Mouse (Mus musculus): ENCODE measurements around the gene Ccm2l. TPM values are rescaled to one million over a fixed set of nuclear protein-coding genes. Genes with fewer than 3 reads are reported as not detected.

Gene Ccm2l
- total RNA-seq, 1 experiment from 2014 or later = not detected

DNA sequence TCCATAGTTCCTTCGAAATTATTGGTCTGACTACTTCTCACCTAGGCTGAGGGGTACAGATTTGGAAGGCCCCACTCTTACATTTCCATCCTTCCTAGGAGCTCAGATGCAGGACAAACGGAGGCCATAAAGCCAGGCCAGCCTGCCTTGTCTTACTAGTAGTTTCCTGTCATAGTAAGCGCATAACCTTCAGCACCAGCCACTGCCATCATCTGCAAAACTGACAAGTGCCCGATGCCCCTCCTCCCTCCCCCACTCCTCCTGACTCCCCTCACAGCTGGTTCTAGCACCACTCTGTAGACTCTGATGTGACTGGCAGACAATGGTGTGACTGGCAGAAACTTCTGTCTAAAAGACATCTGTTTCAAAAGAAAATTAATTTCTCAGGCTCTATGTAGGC, 20.4 kb downstream of the Ccm2l start:
- ATAC-seq (replicated peaks; ENCODE audit: low read depth, poor library complexity, severe bottlenecking) = no peak

DNA sequence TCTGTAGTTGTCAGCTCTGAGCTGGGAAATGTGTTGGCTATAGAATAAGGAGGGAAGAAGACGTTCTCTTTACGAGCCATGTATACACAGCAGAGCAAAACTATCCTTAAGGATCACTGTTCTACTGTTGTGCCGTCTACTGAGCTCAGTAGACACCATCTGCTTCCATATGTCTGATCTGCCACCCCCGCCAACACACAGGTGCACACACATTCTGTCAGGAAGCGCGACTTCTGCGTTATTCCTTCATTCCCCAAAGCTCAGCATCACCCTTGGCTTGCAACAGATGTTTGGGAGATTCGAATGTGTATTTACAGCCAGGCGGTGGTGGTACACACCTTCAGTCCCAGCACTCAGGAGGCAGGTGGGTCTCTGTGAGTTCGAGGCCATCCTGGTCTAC, 21.3 kb downstream of the Ccm2l start:
- no peak for ATAC-seq (replicated peaks; ENCODE audit: low read depth, poor library complexity, severe bottlenecking)

DNA sequence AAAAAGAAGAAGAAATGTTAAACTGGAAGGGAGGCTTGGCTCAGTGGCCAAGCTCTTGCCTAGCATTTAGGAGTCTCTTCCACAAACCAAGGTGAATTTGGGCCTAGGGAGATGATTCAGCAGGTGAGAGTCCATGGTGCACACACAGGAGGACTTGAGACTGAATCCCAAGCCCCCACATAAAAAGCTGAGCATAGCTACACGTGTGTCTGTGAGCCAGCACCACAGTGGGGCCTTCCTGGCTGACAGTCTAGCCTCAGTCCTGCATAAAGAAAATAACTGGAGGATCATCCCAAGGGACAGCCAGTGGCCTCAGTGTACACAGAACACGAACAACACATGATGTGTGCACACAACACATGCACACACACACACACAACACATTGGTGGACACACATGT, 23.6 kb downstream of the Ccm2l start:
- ATAC-seq (replicated peaks; ENCODE audit: low read depth, poor library complexity, severe bottlenecking) = no peak

DNA sequence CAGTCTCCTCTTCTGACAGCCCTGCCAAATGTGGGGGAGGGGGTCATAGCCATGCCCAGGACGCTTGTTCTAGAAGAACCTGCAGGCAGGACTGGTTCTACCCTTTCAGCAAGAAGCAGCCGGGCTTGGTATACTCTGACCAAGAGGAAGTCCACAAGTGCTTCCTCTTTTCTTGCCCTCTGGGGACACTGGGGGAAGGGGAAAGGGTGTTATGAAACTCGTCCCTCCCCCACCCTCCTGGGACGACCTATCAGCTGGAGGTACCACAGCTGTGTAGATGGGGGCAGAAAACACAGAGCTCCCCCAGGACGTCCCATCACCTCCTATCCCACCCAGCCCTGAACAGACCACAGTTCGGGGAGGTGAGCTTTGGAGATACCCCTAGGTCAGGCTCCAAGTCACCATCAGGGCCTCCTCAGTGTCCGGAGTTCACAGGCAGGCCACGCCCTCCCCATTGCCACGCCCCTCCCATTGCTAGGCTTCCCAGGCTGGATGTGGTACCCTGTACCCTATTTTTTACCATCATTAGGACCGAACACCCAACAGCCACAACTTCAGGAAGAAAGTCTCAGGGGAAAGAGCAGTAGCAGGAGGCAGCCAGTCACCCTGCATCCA, 24.9 kb downstream of the Ccm2l start:
- ATAC-seq (replicated peaks; ENCODE audit: low read depth, poor library complexity, severe bottlenecking) = peak; percentile 92

DNA sequence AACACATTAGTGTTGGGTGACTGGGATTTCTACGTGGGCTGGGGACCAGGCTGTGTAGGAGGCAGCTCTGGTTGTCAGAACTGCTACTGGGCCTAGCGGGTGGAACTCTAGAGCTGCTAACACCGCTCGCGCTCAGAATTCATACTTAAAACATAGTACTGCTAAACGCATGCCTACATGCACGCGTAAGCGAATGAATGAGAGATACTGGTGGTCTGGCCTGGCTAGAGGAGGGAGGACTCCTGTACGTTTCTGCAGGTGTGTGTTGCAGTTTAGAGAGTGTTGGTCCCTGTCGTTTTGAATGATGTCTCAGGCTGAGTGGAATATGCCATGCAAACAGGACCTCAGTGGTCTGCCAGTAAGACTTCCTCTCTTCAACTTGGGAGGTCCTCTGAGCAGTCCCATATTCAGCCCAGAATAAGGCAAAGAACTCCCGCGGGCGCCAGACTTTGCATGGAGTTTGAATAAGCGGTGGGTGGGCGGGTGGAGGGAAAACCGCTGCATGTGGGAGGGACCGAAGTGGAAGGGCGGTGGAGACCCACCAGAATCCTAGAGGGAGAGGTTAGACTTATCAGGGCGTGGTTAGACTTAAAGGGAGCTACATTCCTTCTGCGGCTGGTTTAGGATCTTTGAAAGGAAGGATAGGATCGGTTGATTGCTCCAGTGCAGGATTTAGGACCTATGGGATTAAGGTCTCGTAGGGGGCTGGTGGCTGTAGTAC, 41.5 kb downstream of the Ccm2l start:
- ATAC-seq (replicated peaks; ENCODE audit: low read depth, poor library complexity, severe bottlenecking) = no peak

DNA sequence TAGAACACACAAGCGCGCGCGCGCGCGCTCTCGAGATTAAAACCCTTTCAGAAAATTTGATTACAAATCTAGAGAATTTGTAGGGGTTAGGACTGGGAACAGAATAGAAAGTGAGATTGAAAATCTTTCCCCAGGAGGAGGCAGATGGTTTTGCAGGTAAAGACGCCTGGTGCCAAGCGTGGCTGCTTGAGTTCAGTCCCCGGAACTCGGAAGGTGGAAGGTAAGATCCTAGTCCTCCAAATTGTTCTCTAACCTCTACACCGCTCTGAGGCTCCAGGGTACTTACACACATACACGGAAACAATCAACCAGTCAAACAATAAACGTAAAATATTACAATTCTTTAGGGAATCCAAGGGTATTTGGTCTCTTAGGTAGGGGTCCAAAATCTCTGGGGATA, 42.0 kb downstream of the Ccm2l start:
- no peak for ATAC-seq (replicated peaks; ENCODE audit: low read depth, poor library complexity, severe bottlenecking)

DNA sequence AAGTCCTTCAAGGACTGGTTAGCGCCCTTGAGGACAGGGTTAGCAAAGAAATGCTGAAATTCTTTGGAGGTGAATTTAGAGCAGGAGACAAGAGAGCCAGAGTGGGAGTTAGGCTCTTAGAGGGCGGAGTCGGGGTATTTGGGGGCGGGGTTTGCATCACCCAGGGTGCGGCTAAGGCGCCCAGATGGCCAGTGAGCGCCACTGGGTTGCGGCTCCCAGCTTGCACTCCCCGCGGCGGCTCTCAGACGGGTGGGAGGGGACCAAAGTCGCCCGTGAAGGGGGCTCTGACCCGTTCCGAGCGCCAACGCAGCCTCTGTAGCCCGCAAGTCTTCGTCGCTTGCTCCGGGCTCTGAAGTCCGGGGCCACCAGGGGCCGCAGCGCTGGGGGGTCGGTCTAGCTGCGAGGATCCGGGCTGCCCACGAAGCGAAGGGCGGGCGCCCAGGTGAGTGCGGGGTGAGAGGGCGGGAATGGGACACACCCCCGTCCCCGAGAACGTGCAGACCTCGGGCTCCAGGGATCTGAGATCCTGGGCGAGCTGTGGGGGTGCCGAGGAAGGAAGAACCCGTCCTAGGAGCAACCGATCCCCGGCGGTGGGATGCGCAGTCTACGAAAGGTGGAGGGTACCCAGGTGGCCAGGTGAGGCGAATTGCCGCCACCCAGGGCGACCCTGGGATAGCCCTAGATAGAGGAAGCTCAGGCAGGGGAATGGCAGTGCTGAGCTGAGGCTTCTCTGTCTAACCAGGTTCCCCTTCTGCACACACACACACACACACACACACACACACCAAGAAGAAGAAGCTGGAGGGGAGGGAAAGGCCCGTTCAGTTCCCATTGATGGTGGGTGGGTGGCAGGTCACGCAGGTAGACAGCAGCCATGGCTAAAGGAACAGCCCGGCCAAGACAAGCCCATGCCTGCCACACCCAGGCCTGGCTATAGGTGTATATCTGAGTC, 42.8 kb downstream of the Ccm2l start, which contains the start of gene Hck:
Hck (plus strand) TSS at position 156 of the 952 bp plus-strand sequence.
- peak; percentile 87 for ATAC-seq (replicated peaks; ENCODE audit: low read depth, poor library complexity, severe bottlenecking)

DNA sequence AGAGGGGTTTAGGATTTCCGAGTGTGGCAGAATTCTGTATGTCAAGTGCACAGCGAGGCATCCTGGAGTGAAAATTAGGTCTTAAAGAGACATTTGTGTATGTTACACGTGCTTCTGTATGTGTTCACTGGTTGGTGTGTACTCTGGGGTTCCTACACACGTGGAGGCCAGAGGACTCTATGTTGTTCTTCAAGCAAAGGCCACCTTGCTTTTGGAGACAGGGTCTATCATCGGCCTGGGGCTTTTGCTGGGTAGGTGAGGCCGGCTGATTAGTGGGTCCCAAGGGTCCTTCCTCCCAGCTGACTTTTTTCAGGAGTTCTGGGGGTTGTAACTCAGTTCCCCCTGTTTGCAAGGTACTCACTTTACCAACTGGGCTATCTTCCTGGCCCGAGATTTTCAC, 43.8 kb downstream of the Ccm2l start:
- ATAC-seq (replicated peaks; ENCODE audit: low read depth, poor library complexity, severe bottlenecking) = no peak

DNA sequence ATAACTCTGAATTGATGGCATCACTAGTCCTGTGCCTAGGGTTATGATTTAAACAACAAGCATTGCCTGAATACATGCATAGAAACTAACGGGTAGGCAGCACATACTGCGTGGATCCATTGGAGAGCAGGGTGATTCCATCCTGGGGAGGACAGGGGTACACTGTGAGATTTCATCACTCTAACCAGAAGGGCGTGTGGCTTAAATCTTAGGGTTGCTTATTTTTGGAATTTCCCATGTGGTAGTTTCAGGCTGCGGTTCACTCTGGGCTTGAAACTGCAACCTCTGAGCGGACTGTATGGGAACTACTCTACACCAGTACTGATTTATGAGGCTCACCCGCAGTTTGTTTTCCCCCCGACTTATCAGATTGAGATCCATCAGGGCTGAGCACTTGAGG, 45.5 kb downstream of the Ccm2l start:
- peak; percentile 34; the same call in 1 of the 2 replicates for ATAC-seq (replicated peaks; ENCODE audit: low read depth, poor library complexity, severe bottlenecking)

DNA sequence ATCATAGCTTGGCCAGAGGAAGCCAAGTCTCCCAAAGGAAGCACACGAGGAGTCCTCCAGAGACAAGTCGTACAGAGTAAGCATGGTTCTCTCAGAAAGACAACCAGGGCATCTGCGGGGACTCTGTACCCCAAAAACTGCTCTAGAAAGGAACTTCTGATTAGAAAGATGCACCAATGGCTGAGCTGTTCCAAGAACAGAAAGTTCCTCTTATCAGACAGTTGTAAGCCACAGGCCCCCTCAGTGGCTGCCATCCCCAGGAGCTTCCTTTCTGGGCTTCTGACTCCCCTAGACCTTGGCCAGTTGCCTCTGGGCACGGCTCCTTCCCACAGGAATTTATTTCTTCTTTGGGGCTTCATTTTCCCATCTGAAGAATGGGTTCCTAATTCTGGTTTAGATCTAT, 49.9 kb downstream of the Ccm2l start:
- peak; percentile 61 for ATAC-seq (replicated peaks; ENCODE audit: low read depth, poor library complexity, severe bottlenecking)

DNA sequence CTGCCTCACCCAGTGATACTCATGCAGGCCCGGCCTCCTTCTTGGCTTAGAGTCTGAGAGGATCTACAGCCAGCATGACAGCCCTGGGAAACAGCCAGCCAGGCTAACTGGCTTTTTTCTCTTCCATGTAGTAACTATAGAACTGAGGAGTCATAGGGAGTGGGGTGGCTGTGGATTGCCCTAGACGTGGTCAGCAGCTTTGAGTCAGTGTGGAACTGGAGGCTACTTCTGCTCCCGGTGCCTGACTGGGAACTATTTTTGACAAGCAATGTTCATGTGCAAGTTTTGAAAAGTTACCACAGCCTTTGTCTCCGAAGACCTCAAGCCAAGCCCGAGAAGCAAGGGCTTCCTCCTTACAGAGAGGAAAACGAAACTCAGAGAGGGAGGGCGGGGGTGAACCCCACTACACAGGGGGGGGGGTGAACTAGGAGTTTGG, 51.3 kb downstream of the Ccm2l start:
- peak; percentile 72 for ATAC-seq (replicated peaks; ENCODE audit: low read depth, poor library complexity, severe bottlenecking)

DNA sequence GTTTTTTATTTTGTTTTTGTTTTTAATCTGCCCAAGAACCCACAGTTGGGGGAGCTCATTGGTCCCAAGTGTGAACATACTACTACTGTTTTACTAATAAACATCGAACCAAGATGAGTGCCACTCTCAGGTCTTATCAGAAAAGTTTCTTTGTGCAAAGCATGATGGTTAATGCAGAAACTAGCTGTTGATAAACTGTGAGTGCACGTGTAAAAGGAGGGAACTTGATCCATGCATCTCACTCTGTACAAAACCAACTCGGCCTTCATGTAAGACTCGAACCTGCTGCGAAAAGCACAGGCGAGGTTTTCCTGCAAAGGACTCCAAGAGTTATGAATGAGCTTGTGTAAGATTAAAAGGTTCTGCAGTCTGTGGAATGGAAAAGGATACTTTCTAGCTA, 53.7 kb downstream of the Ccm2l start:
- no peak for ATAC-seq (replicated peaks; ENCODE audit: low read depth, poor library complexity, severe bottlenecking)

DNA sequence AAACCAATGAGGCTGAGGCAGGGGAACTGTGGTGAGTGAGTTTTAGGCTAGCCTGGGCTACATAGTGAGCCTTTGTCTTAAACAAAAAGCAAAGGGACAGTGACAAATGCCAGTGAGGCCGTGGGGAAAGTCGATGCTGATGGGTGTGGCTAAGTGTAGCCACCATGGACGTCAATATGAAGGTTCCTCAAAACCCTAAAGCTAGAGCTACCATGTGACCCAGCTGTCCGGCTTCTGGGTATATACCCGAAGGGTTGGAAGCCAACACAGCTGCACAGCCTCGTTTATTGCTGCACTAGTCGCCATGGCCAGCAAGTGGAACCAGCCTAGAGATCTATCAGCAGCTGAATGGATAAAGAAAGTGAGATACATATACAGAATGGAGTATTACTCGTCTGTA, 54.4 kb downstream of the Ccm2l start:
- ATAC-seq (replicated peaks; ENCODE audit: low read depth, poor library complexity, severe bottlenecking) = no peak

DNA sequence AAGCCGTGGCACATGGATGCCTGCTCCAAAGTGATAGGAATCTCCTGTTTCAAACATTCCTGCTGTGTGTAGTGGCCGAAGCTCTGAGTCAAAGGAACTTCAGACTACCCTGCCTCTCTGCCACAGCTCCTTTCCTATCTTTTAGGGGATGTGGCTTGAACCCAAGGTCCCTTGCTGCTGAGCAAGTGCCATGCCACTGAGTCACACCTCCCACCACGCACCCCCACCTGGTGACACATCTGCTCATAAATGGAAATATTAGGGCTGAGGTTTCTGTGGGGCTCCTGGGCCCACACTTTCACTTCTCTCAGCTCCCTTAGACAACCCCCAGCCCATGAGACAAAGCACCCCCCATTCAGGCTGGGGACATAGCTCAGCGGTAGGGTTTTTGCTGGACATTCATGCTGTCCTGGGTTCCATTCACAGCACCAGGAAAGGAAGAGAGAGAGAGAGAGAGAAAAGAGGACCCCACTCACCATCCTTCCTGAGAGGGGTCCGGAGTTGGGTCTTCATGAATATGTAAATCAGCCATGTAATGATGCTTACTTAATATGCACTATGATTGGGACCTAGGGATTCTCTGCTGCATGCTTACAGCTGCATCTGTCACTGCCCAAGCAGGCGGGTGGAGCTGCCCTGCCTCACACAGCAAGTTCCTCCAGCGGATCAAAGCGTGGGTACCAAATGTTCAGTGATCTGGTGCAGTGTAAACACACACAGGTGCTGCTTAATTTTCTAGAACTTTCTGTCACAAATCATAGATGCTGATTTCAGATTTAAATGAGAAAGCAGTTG, 56.3 kb downstream of the Ccm2l start:
- no peak for ATAC-seq (replicated peaks; ENCODE audit: low read depth, poor library complexity, severe bottlenecking)

DNA sequence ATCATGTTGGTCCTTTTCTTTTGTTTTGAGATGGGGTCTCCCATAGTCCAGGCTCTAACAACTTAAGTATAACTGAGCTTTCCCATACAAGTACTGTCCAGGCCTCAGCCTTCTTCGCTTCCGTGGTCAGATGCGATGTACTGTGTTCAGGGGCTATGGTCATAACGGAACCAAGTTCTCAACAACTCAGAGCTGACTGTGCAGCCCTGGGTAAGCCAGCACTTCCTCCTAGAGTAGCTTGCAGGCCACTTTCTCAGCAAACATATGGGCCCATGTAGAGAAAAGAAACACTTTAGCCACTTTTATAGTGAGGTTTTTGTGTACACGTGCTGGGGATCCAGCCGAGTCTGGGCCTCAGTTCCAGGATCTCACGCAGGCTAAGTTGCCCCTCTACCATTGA, 56.9 kb downstream of the Ccm2l start:
- ATAC-seq (replicated peaks; ENCODE audit: low read depth, poor library complexity, severe bottlenecking) = peak; percentile 40; the same call in 1 of the 2 replicates

DNA sequence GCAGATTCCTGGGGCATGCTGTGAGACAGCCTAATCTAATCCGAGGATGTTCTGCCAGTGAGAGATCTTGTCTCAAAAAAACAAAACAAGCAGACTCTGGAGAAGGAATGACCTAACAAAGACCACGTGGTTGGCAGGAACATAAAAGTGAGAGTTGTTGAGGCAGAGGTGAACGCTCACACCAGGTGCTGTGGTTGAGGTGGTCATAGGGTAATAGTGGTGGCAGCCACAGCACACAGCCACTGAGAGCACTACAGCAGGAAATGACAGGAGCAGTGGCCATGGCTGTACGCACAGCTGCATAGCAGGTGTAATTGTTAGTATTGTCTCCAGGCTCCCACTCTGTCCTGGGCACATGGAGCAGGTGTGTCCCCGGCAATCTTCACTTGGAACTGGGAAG, 60.1 kb downstream of the Ccm2l start:
- no peak; the same call in 1 of the 2 replicates for ATAC-seq (replicated peaks; ENCODE audit: low read depth, poor library complexity, severe bottlenecking)

DNA sequence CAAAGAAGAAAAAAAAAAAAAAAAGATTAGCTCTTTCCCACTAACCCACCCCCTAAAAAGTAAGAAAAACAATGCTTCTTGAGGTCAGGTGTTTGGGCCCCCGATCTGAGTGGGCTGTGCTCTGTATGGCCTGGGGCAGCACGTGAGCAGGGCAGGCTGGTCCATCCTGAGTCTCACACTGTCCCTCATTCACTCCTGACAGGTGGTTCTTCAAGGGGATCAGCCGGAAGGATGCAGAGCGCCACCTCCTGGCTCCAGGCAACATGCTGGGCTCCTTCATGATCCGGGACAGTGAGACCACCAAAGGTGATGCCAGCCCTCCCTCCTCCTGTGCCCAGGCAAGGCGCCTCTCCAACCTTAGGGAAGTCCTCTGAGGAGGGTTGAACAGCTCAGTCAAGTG, 65.3 kb downstream of the Ccm2l start:
- ATAC-seq (replicated peaks; ENCODE audit: low read depth, poor library complexity, severe bottlenecking) = peak; percentile 76

Data from common myeloid progenitor, adult 5-6 weeks (primary cell).